Mouse (Mus musculus): ENCODE measurements around the gene Podxl. TPM values are rescaled to one million over a fixed set of nuclear protein-coding genes. Genes with fewer than 3 reads are reported as not detected.
A peak's percentile ranks its signal among the peaks of the same experiment; 100 is the strongest.

Gene Podxl
- 20.8 and 23.6 TPM in 2 replicates for polyA plus RNA-seq (2014; fragmentation: Nextera tagmentation; extraction: Ambion mirVana)

- Histone ChIP-seq H3K9ac (replicated peaks; ENCODE audit: low read depth, low read length) (peak within 1 kb of the TSS; percentile 53), H3K4me2 (replicated peaks; ENCODE audit: low read depth, low read length) (peak within 1 kb of the TSS; percentile 95), H3K27me3 (ENCODE audit: control insufficient read depth, insufficient read depth, low read length) (peaks cover 7% of the 10 kb centered on the region), H3K36me3 (ENCODE audit: control insufficient read depth, insufficient read depth, low read length) (no peaks in the 10 kb centered on the region), H3K4me3 (ENCODE audit: low read depth, low read length) (peak within 1 kb of the TSS; percentile 56), H3K27ac (ENCODE audit: low read length) (peak within 1 kb of the TSS; percentile 21; the same call in 1 of the 2 replicates), H3K9me3 (ENCODE audit: control insufficient read depth, low read depth, low read length) (no peaks in the 10 kb centered on the region), H3K4me1 (ENCODE audit: control insufficient read depth, insufficient read depth, low read length) (peaks cover 8% of the 10 kb centered on the region)
- ATAC-seq (ENCODE audit: insufficient number of reproducible peaks, insufficient read depth, low FRiP score, low read depth) = peak; percentile 90
- under 1% methylated on average over 62 of the region's 91 CpGs for WGBS
These were observed at the start of gene Podxl for GRCm38 (mm10) chr6:31563235-31564181. Gene Podxl (minus strand): TSS chr6:31563981.

DNA sequence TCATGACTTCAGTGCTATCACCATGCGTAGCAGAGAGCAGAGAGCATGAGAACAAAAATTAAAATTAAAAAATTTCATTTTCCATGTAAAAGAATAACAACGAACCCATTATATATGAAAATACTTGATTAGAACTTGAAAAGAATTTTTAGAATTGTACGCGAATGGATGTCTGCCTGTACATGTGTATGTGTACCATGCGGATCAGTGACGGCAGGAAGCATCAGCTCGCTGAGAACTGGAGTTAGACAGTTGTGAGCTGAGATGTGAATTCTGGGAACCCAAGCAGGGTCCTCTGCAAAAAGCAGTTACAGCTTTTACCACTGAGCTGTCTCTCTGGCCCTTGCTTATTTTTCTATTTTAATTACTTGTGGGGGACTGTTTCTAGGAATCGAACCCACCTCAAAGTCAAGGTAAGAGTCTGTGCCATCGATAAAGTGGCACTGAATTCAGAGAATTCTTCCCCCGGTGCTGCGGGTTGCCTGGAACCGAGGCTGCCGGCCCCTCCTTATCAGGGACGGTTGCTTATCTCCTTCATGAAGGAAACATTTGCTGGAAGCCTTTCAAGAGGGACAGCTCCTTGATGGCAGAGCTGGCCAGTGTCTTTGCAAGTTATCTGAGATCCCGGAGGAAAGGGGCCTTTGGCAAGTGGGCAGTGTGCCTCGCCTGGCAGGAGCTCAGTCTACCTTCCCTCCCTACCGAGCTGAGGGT lies 48.9 kb upstream of the Podxl start:
- Histone ChIP-seq H3K9me3 (ENCODE audit: control insufficient read depth, low read depth, low read length) (no peaks in the 10 kb centered on the region), H3K4me3 (ENCODE audit: low read depth, low read length) (no peak overlapping the region), H3K4me2 (replicated peaks; ENCODE audit: low read depth, low read length) (no peak overlapping the region), H3K4me1 (ENCODE audit: control insufficient read depth, insufficient read depth, low read length) (no peaks in the 10 kb centered on the region), H3K9ac (replicated peaks; ENCODE audit: low read depth, low read length) (no peak overlapping the region), H3K27me3 (ENCODE audit: control insufficient read depth, insufficient read depth, low read length) (no peaks in the 10 kb centered on the region), H3K36me3 (ENCODE audit: control insufficient read depth, insufficient read depth, low read length) (no peaks in the 10 kb centered on the region), H3K27ac (ENCODE audit: low read length) (no peak overlapping the region)
- no peak for ATAC-seq (ENCODE audit: insufficient number of reproducible peaks, insufficient read depth, low FRiP score, low read depth)
- WGBS = 54% methylated on average over 17 of the region's 17 CpGs

- Histone ChIP-seq H3K36me3 (ENCODE audit: control insufficient read depth, insufficient read depth, low read length) (no peaks in the 10 kb centered on the region), H3K4me1 (ENCODE audit: control insufficient read depth, insufficient read depth, low read length) (no peaks in the 10 kb centered on the region), H3K4me3 (ENCODE audit: low read depth, low read length) (no peak overlapping the region), H3K27me3 (ENCODE audit: control insufficient read depth, insufficient read depth, low read length) (no peaks in the 10 kb centered on the region), H3K4me2 (replicated peaks; ENCODE audit: low read depth, low read length) (no peak overlapping the region), H3K9ac (replicated peaks; ENCODE audit: low read depth, low read length) (no peak overlapping the region), H3K9me3 (ENCODE audit: control insufficient read depth, low read depth, low read length) (no peaks in the 10 kb centered on the region), H3K27ac (ENCODE audit: low read length) (no peak overlapping the region)
- ATAC-seq (ENCODE audit: insufficient number of reproducible peaks, insufficient read depth, low FRiP score, low read depth) = no peak
- 81% methylated on average over 4 of the region's 4 CpGs for WGBS
These were observed 42.6 kb upstream of the Podxl start for GRCm38 (mm10) chr6:31606429-31606828.

GRCm38 (mm10) chr6:31604629-31605265 lies 41.0 kb upstream of the Podxl start:
- Histone ChIP-seq H3K9me3 (ENCODE audit: control insufficient read depth, low read depth, low read length) (no peaks in the 10 kb centered on the region), H3K4me1 (ENCODE audit: control insufficient read depth, insufficient read depth, low read length) (no peaks in the 10 kb centered on the region), H3K27ac (ENCODE audit: low read length) (no peak overlapping the region), H3K27me3 (ENCODE audit: control insufficient read depth, insufficient read depth, low read length) (no peaks in the 10 kb centered on the region), H3K36me3 (ENCODE audit: control insufficient read depth, insufficient read depth, low read length) (no peaks in the 10 kb centered on the region), H3K9ac (replicated peaks; ENCODE audit: low read depth, low read length) (no peak overlapping the region), H3K4me3 (ENCODE audit: low read depth, low read length) (no peak overlapping the region), H3K4me2 (replicated peaks; ENCODE audit: low read depth, low read length) (no peak overlapping the region)
- ATAC-seq (ENCODE audit: insufficient number of reproducible peaks, insufficient read depth, low FRiP score, low read depth) = no peak
- WGBS = 87% methylated on average over 7 of the region's 7 CpGs

- H3K27ac ChIP-seq (ENCODE audit: low read length) = no peak overlapping the region
- 81% methylated on average over 4 of the region's 4 CpGs for WGBS
- H3K9ac ChIP-seq (replicated peaks; ENCODE audit: low read depth, low read length) = no peak overlapping the region
- no peaks in the 10 kb centered on the region for H3K9me3 ChIP-seq (ENCODE audit: control insufficient read depth, low read depth, low read length)
- no peak for ATAC-seq (ENCODE audit: insufficient number of reproducible peaks, insufficient read depth, low FRiP score, low read depth)
- no peak overlapping the region for H3K4me3 ChIP-seq (ENCODE audit: low read depth, low read length)
- H3K27me3 ChIP-seq (ENCODE audit: control insufficient read depth, insufficient read depth, low read length) = no peaks in the 10 kb centered on the region
- no peaks in the 10 kb centered on the region for H3K36me3 ChIP-seq (ENCODE audit: control insufficient read depth, insufficient read depth, low read length)
- no peak overlapping the region for H3K4me2 ChIP-seq (replicated peaks; ENCODE audit: low read depth, low read length)
- H3K4me1 ChIP-seq (ENCODE audit: control insufficient read depth, insufficient read depth, low read length) = no peaks in the 10 kb centered on the region
These were observed 38.7 kb upstream of the Podxl start for GRCm38 (mm10) chr6:31602489-31602888.

DNA sequence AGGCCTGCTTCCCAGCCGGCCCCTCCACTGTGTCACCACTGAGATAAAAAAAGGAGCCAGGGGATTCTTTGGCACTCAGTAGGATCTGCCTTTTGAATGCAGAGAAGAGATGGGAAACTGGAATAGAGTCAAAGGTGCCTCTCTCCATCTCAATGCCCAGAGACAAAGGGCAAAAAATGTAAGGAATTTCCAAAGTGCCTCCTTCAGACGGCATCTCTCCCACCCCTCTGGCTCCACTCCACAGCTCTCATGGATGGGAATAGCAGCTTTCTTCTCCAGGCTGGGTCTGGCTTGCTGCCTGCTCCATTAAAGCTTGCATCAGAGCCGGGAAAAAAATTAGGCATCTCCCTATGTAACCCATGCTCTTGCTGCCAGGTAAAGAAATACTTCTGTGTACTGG lies 37.4 kb upstream of the Podxl start:
- Histone ChIP-seq H3K36me3 (ENCODE audit: control insufficient read depth, insufficient read depth, low read length) (no peaks in the 10 kb centered on the region), H3K4me1 (ENCODE audit: control insufficient read depth, insufficient read depth, low read length) (peaks cover 12% of the 10 kb centered on the region), H3K27me3 (ENCODE audit: control insufficient read depth, insufficient read depth, low read length) (no peaks in the 10 kb centered on the region), H3K9ac (replicated peaks; ENCODE audit: low read depth, low read length) (no peak overlapping the region), H3K27ac (ENCODE audit: low read length) (no peak overlapping the region), H3K9me3 (ENCODE audit: control insufficient read depth, low read depth, low read length) (no peaks in the 10 kb centered on the region), H3K4me2 (replicated peaks; ENCODE audit: low read depth, low read length) (no peak overlapping the region), H3K4me3 (ENCODE audit: low read depth, low read length) (no peak overlapping the region)
- ATAC-seq (ENCODE audit: insufficient number of reproducible peaks, insufficient read depth, low FRiP score, low read depth) = no peak
- WGBS = 29% methylated on average over 3 of the region's 3 CpGs

- Histone ChIP-seq H3K4me3 (ENCODE audit: low read depth, low read length) (no peak overlapping the region), H3K9me3 (ENCODE audit: control insufficient read depth, low read depth, low read length) (no peaks in the 10 kb centered on the region), H3K4me2 (replicated peaks; ENCODE audit: low read depth, low read length) (no peak overlapping the region), H3K36me3 (ENCODE audit: control insufficient read depth, insufficient read depth, low read length) (no peaks in the 10 kb centered on the region), H3K27me3 (ENCODE audit: control insufficient read depth, insufficient read depth, low read length) (no peaks in the 10 kb centered on the region), H3K4me1 (ENCODE audit: control insufficient read depth, insufficient read depth, low read length) (peaks cover 12% of the 10 kb centered on the region), H3K27ac (ENCODE audit: low read length) (no peak overlapping the region), H3K9ac (replicated peaks; ENCODE audit: low read depth, low read length) (no peak overlapping the region)
- no peak for ATAC-seq (ENCODE audit: insufficient number of reproducible peaks, insufficient read depth, low FRiP score, low read depth)
- 32% methylated on average over 3 of the region's 3 CpGs for WGBS
These were observed 36.1 kb upstream of the Podxl start for GRCm38 (mm10) chr6:31599863-31600262.

DNA sequence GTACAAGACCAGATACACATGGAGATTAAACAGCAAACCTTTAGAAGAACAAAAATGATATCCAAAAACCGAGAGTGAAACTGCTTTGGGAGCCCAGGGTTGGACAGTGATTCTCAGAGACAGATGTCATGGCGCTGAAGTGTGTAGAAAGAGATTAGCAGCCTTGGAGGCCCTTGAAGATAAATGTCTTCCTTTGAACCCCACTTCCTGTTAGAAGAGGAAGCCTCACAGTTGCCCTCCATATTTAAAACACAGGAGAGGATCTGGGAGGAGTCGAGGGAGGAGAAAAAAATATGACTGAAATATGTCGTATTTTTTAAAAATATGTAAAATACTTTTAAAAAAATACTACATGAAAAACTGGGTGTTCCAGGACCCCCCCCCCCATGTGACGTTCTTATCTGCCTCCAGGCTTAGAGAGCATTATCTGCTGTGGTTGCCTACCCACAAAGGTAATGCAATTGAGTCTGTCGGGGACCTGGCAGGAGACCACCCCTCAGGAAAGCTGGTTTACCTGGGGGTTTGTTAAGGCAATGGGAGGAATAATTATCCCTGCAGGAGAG lies 34.6 kb upstream of the Podxl start:
- no peak for ATAC-seq (ENCODE audit: insufficient number of reproducible peaks, insufficient read depth, low FRiP score, low read depth)
- Histone ChIP-seq H3K27ac (ENCODE audit: low read length) (no peak overlapping the region), H3K4me3 (ENCODE audit: low read depth, low read length) (no peak overlapping the region), H3K4me1 (ENCODE audit: control insufficient read depth, insufficient read depth, low read length) (peaks cover 12% of the 10 kb centered on the region), H3K27me3 (ENCODE audit: control insufficient read depth, insufficient read depth, low read length) (no peaks in the 10 kb centered on the region), H3K4me2 (replicated peaks; ENCODE audit: low read depth, low read length) (no peak overlapping the region), H3K9ac (replicated peaks; ENCODE audit: low read depth, low read length) (no peak overlapping the region), H3K9me3 (ENCODE audit: control insufficient read depth, low read depth, low read length) (no peaks in the 10 kb centered on the region), H3K36me3 (ENCODE audit: control insufficient read depth, insufficient read depth, low read length) (no peaks in the 10 kb centered on the region)
- 73% methylated on average over 6 of the region's 6 CpGs for WGBS
